Mouse (Mus musculus) forebrain, embryonic 14.5 days (tissue): ENCODE results near the gene Hspb11. TPM values are rescaled to one million over a fixed set of nuclear protein-coding genes. Genes with fewer than 3 reads are reported as not detected.

ENCODE experiments used
- ATAC-seq: fragments of 200-750 bp; cut with Nextera tagmentation; 2 replicates; pipeline ENCODE4 v1.8.0; 2017; ENCODE audit warnings: mild to moderate bottlenecking, moderate library complexity
- DNase-seq: peaks from one replicate; pipeline ENCODE4 v3.0.0-alpha.2; 2015; ENCODE audit warnings: low spot score
- H3K27ac ChIP-seq: fragments of 300-500 bp; sonication (generic); 2 replicates; pipeline ENCODE4 v1.5.1; 2014; ENCODE audit warnings: low read depth, mild to moderate bottlenecking, control low read depth, low read length, moderate library complexity
- H3K27me3 ChIP-seq: fragments of 300-500 bp; sonication (generic); replicated peaks from 2 replicates; pipeline ENCODE4 v1.6.1; 2014; ENCODE audit warnings: low read length, control low read depth, mixed read lengths; ENCODE audit not compliant: control insufficient read depth, insufficient read depth
- H3K36me3 ChIP-seq: fragments of 300-500 bp; sonication (generic); 2 replicates; pipeline ENCODE4 v1.6.1; 2014; ENCODE audit warnings: low read length, control low read depth; ENCODE audit not compliant: control insufficient read depth, insufficient read depth
- H3K4me1 ChIP-seq: fragments of 300-500 bp; sonication (generic); 2 replicates; pipeline ENCODE4 v1.6.1; 2014; ENCODE audit warnings: antibody characterized with exemption, low read length, control low read depth; ENCODE audit not compliant: control insufficient read depth, insufficient read depth
- H3K4me2 ChIP-seq: fragments of 300-500 bp; sonication (generic); 2 replicates; pipeline ENCODE4 v1.6.1; 2014; ENCODE audit warnings: mild to moderate bottlenecking, control low read depth, low read length
- H3K4me3 ChIP-seq: fragments of 300-500 bp; sonication (generic); 2 replicates; pipeline ENCODE4 v1.5.1; 2014; ENCODE audit warnings: low read depth, low read length, control low read depth
- H3K9ac ChIP-seq: fragments of 300-500 bp; sonication (generic); 2 replicates; pipeline ENCODE4 v1.6.1; 2014; ENCODE audit warnings: mild to moderate bottlenecking, low read length, control low read depth, moderate library complexity
- H3K9me3 ChIP-seq: fragments of 300-500 bp; sonication (generic); replicated peaks from 2 replicates; pipeline ENCODE4 v1.6.1; 2016; ENCODE audit warnings: low read length, control low read depth, mixed read lengths; ENCODE audit not compliant: control insufficient read depth
- WGBS: fragments of 180-500 bp; shearing (Covaris S2); extraction: QIAGEN DNeasy Blood & Tissue Kit; methylation state at CpG from one replicate; pipeline ENCODE4 v1.1.7; 2014; 5-methylcytosine and 5-hydroxymethylcytosine counted together
- polyA plus RNA-seq: library from polyadenylated mRNA; unstranded; fragments of >200 nt; fragmentation: Nextera tagmentation; extraction: Ambion mirVana; gene quantifications from 2 replicates; pipeline ENCODE4 v1.2.1, GENCODE M21; 2014

The Hspb11 gene
- 33.3 and 40.8 TPM in 2 replicates for polyA plus RNA-seq

GRCm38 (mm10) chr4:107253125-107254091 lies at the start of gene Hspb11, which contains the start of gene Lrrc42:
TSS of gene Hspb11 (plus strand) at chr4:107253593.
TSS of gene Lrrc42 (minus strand) at chr4:107253532.
- WGBS: 1% methylated on average over 85 of the region's 101 CpGs
- H3K4me2 ChIP-seq: peak within 1 kb of the TSS; percentile 74
- H3K27me3 ChIP-seq: no peaks in the 10 kb centered on the region
- peak within 1 kb of the TSS; percentile 86 for H3K4me3 ChIP-seq
- DNase-seq (peak; percentile 96), ATAC-seq (peak; percentile 96)
- peak within 1 kb of the TSS; percentile 68 for H3K27ac ChIP-seq
- no peaks in the 10 kb centered on the region for H3K9me3 ChIP-seq
- no peaks in the 10 kb centered on the region for H3K36me3 ChIP-seq
- H3K9ac ChIP-seq: peak within 1 kb of the TSS; percentile 86
- peaks cover 17% of the 10 kb centered on the region for H3K4me1 ChIP-seq

GRCm38 (mm10) chr4:107207016-107207415 lies 46.4 kb upstream of the Hspb11 start:
- ATAC-seq (no peak), DNase-seq (no peak)
- no peak overlapping the region for H3K9ac ChIP-seq
- H3K4me3 ChIP-seq: no peak overlapping the region
- H3K27ac ChIP-seq: no peak overlapping the region
- H3K27me3 ChIP-seq: no peaks in the 10 kb centered on the region
- H3K4me2 ChIP-seq: no peak overlapping the region
- 98% methylated on average over 2 of the region's 2 CpGs for WGBS
- peaks cover 54% of the 10 kb centered on the region for H3K36me3 ChIP-seq
- H3K4me1 ChIP-seq: no peaks in the 10 kb centered on the region
- H3K9me3 ChIP-seq: no peaks in the 10 kb centered on the region

GRCm38 (mm10) chr4:107208880-107209279 lies 44.5 kb upstream of the Hspb11 start, which contains the start of gene Ldlrad1:
TSS of gene Ldlrad1 (plus strand) at chr4:107209180.
- Histone ChIP-seq H3K9me3 (no peaks in the 10 kb centered on the region), H3K4me1 (no peaks in the 10 kb centered on the region), H3K9ac (no peak within 1 kb of the TSS), H3K27me3 (no peaks in the 10 kb centered on the region), H3K27ac (no peak within 1 kb of the TSS), H3K4me2 (no peak within 1 kb of the TSS), H3K4me3 (no peak within 1 kb of the TSS), H3K36me3 (peaks cover 35% of the 10 kb centered on the region; the same call in 1 of the 2 replicates)
- no peak for ATAC-seq
- WGBS: 92% methylated on average over 3 of the region's 3 CpGs
- no peak for DNase-seq

GRCm38 (mm10) chr4:107210483-107211097 lies 42.8 kb upstream of the Hspb11 start:
- Histone ChIP-seq H3K36me3 (peaks cover 20% of the 10 kb centered on the region; the same call in 1 of the 2 replicates), H3K27ac (no peak overlapping the region), H3K4me2 (no peak overlapping the region), H3K9ac (no peak overlapping the region), H3K4me1 (no peaks in the 10 kb centered on the region), H3K4me3 (no peak overlapping the region), H3K27me3 (no peaks in the 10 kb centered on the region), H3K9me3 (no peaks in the 10 kb centered on the region)
- no peak for DNase-seq
- WGBS: 95% methylated on average over 5 of the region's 5 CpGs
- ATAC-seq: no peak

- ATAC-seq (no peak), DNase-seq (peak; percentile 23)
- H3K4me3 ChIP-seq: no peak overlapping the region
- 53% methylated on average over 4 of the region's 4 CpGs for WGBS
- H3K9me3 ChIP-seq: no peaks in the 10 kb centered on the region
- H3K36me3 ChIP-seq: peaks cover 12% of the 10 kb centered on the region; the same call in 1 of the 2 replicates
- no peak overlapping the region for H3K27ac ChIP-seq
- no peaks in the 10 kb centered on the region for H3K4me1 ChIP-seq
- no peak overlapping the region for H3K9ac ChIP-seq
- H3K4me2 ChIP-seq: no peak overlapping the region
- no peaks in the 10 kb centered on the region for H3K27me3 ChIP-seq
Measured at GRCm38 (mm10) chr4:107211465-107211864, 41.9 kb upstream of the Hspb11 start.

- ATAC-seq (no peak), DNase-seq (no peak)
- no peak overlapping the region for H3K4me2 ChIP-seq
- 0 out of 2 replicates have a peak, but pooled peaks cover 8% of the 10 kb centered on the region for H3K36me3 ChIP-seq
- 87% methylated on average over 5 of the region's 5 CpGs for WGBS
- H3K9ac ChIP-seq: no peak overlapping the region
- no peaks in the 10 kb centered on the region for H3K4me1 ChIP-seq
- no peaks in the 10 kb centered on the region for H3K27me3 ChIP-seq
- H3K9me3 ChIP-seq: no peaks in the 10 kb centered on the region
- no peak overlapping the region for H3K4me3 ChIP-seq
- no peak overlapping the region for H3K27ac ChIP-seq
Measured at GRCm38 (mm10) chr4:107211936-107212335, 41.5 kb upstream of the Hspb11 start.

- WGBS: 82% methylated on average over 12 of the region's 12 CpGs
- no peaks in the 10 kb centered on the region for H3K9me3 ChIP-seq
- no peak for DNase-seq
- H3K9ac ChIP-seq: no peak overlapping the region
- no peak overlapping the region for H3K27ac ChIP-seq
- no peaks in the 10 kb centered on the region for H3K27me3 ChIP-seq
- H3K4me2 ChIP-seq: no peak overlapping the region
- H3K4me3 ChIP-seq: no peak overlapping the region
- no peaks in the 10 kb centered on the region for H3K4me1 ChIP-seq
- H3K36me3 ChIP-seq: 0 out of 2 replicates have a peak, but pooled peaks cover 3% of the 10 kb centered on the region
- no peak for ATAC-seq
Measured at GRCm38 (mm10) chr4:107213279-107214011, 39.9 kb upstream of the Hspb11 start.

GRCm38 (mm10) chr4:107217574-107217973 lies 35.8 kb upstream of the Hspb11 start:
- Histone ChIP-seq H3K27ac (no peak overlapping the region), H3K36me3 (no peaks in the 10 kb centered on the region), H3K4me1 (no peaks in the 10 kb centered on the region), H3K4me2 (no peak overlapping the region), H3K9me3 (no peaks in the 10 kb centered on the region), H3K27me3 (no peaks in the 10 kb centered on the region), H3K9ac (no peak overlapping the region), H3K4me3 (no peak overlapping the region)
- ATAC-seq (no peak), DNase-seq (no peak)
- WGBS: 86% methylated on average over 9 of the region's 9 CpGs
